Mouse (Mus musculus) gastrocnemius, adult 8-10 months (tissue): ENCODE results near the gene Mrps21. TPM values are rescaled to one million over a fixed set of nuclear protein-coding genes. Genes with fewer than 3 reads are reported as not detected.
"Not testable (repeated sequence)": the region's sequence is repeated elsewhere in the genome, so short reads cannot be mapped to it uniquely, and the experiment has no call there.

Source experiments
- DNase-seq, 2 experiments: peaks; one replicate each; pipeline ENCODE4 v3.0.0; 2022; ENCODE audit warnings: low spot score in 2 of 2
- total RNA-seq, 4 experiments: library from RNA; stranded (reverse); gene quantifications; 2 replicates each; pipeline ENCODE4 v1.2.4; 2022

Gene Mrps21
- total RNA-seq, 4 experiments from 2014 or later: 307 to 343 (median 325) TPM

DNA sequence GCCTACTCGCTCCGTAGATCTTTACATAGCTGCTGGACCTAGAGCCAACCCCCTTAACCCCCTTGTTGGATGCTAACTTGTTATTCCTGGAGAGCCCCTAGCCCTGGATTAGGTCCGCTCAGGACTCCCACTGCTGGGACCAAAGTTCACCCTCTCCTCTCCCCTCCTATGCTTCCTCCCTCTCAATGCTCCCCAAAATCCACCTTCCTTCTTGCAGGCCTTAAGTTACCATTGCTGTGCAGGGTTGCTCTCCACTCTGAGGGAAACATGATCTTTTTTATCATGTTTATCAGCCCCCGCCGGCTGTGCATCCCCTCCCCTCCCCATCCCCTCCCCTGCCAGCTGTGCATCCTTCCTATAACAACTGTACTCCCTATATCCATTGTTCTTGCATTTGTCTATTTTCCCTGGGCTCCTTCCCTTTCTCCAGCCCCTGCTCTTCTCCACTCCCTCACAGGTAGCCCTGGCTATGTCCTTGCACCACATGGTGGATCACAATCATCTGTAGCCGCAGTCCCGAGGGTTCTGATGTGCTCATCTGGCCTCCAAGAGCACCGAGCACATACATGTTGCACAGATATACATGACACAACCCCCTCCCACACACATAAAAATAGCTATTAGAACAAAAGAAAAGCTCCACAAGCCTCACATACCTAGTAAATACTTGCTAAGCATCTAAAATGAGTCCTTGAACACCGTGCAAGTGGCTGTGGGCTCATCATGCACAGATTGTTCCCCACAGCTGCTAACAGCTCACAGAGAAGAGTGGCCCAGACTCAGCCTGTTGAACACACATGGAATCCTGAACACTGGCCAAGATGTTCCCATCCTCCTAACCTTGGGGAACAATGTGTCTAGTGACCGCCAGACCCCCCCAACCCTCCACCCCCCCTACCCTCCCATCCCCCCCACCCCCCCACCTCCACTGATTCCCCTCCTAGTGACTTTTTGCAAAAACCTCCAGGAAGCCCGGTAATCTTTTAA, 21.0 kb upstream of the Mrps21 start:
- DNase-seq: no peak

DNA sequence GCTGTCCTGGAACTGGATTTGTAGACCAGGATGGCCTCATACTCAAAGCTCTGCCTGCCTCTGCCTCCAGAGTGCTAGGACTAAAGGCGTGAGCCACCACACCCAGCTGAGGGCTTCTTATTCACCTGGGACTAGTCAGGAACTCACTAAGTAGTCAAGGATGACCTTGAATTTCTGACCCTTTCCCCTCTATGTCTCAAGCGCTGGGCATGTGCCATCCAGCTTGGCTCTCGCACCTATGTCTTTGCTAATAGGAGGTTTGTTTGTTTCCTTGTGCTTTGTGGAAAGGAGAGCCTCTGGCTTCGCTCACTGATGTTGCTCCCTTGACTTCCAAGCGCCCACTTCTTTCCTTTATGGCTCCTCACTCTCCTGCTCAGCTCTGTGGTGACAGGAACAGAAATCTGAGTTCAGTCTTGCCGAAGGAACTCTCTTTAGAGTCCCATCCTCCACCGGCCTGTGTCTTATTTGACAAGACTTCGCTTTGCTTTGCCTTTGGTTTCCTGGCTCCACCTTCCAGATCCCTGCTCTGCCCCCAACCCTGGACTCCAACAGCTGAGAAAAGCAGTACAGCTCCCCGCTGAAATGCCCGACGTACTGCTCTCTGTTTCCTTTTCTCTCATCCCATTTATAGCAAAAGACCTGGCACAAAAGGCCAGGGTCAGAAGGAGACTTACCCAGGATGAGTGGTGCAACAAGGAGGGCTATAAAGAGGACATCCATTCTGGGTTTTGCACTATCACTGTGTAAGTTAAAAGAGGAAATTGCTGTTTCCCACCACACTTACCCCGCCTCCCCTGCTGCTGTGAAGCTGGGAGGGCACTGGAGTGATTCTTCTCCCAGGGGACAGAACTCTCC, 20.1 kb upstream of the Mrps21 start, which contains the start of gene BC028528:
Gene BC028528, minus strand, starts transcription at position 795 of the 855 bp plus-strand sequence.
- no peak for DNase-seq

DNA sequence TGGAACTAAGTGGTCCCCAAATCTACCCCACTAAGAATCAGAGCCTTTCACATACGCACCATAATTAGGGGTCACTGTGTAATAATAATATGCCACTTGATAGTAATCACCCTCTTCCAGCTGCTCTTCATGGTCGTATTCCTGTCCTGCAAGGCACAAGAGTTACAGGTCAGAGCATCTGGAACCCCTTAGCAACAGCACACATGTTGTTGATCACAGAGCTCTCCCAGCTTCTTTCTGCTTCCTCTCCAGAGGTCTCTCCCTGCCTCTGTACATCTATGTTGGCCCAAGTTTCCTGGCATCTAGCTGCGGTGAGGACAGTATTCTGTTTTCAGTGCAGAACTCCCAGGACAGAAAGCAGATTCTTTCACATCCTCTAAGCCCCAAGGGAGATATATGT, 18.3 kb upstream of the Mrps21 start:
- no peak for DNase-seq

DNA sequence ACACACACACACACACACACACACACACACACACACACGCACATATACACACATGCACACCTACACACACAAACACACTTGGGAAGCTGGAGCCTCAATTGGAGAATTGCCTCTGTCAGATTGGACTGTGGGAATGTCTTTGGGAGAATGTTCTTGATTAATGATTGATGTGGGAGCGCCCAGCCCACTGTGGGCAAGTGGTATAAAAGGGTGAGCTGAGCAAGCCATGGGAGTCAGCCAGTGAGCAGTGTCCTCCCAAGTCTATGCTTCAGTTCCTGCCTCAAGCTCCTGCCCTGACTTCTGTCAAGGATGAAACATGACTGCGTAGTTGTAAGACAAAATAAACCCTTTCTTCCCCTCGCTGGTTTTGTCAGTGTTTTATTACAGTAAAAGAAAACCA, 16.3 kb upstream of the Mrps21 start:
- DNase-seq: no peak

DNA sequence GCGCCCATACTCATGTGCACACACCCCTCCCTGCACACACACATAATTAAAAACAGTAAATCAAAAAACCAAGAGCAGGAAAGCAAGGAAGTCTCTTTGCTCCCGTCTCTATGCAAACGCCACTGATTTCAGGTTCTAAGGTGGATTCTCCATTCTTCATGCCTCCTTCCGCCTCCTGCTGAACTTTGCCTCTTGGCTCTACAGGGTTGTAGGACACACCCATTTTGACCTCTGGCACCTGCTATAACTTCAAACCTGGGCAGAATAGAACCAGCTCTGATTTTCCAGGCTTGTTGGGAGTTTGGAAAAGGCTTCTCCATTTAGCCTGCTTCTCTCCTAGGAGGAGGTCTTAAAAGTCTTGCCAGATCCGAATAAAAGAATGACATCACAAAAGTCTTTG, 13.1 kb upstream of the Mrps21 start:
- DNase-seq: no peak

DNA sequence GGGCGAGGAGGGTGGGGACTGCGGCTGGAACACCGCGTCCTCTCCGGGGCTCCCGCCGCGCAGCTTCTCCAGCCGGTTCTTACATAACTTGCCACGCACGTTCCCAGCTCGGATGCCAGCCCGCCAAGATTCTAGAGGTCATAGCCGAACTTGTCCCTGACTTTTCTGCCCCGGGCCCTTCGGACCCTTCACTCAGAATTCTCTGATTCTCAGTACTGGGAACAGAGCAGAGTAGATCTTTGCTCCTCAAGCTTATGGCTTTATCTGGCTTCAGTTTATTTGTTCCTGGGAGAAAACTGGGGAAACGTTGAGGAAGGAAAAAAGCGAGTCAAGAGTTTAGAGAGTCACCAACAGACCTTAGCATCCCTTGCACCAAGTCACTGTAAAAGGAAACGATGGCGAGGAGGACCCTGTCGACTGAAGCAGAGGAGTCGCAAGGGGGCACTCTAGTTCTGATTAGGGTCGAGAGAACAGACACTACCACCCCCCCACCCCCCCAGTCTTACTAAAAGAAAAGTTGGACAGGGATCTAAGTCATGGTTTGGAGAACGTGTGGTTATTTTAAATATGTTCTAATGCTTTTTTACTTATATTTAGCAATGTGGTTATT, 11.6 kb upstream of the Mrps21 start:
- peak; percentile 76 for DNase-seq

DNA sequence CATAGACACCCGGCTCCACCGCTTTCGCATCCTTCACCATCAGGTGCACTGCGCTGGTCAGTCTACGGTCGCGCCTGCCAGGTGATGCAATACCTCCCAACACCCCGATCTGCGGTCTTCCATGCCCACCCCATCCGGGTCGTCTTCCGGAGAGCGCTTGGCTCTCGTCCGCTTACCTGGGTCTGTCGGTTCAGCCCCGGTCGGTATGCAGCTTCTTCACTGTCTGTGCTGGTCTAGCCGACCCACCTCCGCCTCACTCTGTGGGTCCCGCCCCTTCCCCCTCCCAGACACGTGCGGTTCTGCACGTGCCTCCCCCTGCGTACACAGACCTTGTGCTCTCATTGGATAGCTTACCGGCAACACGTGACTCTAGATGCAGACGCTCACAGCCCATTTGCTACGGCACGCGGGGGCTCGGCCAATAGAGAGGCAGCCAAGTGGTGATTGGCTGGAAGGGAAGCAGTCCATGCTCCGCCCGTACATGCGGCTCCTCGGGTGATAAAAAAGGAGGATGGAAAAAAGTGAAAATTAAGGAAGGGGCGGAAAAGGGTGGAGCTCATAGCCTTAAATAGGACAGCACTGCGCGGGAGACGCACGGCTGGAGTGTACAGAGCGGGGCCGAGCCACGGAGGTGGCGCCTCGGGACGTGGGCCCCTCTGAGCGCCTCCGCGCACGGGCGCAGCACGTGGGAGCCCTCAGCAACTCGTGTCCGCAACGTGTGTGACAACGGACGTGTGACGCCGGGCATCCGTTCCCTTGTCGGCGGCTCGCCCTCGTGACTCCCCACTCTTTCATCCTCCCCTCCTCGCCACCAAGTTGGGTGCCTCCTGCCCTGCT, 10.9 kb upstream of the Mrps21 start, which contains the start of gene Ciart:
Gene Ciart, minus strand, starts transcription at position 273 of the 837 bp plus-strand sequence.
- DNase-seq: peak; percentile 92 to 96

DNA sequence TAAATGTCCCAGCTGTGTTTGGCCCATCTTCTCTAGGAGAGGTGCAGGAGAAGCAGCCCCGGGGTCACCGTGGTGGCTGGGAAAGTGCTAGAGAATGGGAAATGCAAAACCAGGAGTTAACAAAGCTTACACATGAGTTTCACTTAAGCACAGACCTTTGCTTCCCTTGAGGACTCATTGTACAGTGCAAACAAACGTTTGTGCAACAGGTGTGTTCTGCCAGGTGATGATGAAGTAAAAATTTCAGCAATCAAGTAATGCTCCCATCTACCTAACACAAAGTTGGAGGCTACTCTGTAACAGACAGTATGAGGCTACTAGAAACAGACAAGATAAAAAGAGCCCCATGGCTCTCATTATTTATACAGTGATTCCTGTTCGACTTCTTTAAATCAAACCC, 7.7 kb upstream of the Mrps21 start:
- no peak for DNase-seq

DNA sequence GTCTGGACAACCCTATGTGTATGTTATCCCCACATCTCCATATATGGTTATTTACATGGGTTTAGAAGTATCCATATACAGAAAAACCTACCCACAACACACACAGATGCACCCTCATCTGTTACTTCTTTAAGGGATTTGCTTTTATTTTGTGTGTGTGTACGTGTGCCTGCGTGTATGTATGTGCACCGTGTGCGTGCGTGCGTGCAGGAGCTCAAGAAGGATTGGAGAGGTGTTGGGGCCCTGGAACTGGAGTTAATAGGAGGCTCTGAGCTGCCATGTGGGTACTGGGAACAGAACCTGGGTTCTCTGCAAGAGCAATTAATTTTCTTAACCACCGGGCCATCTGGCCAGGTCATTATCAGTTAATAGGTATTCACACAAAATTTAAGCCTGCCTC, 729 bp upstream of the Mrps21 start:
- no peak for DNase-seq

DNA sequence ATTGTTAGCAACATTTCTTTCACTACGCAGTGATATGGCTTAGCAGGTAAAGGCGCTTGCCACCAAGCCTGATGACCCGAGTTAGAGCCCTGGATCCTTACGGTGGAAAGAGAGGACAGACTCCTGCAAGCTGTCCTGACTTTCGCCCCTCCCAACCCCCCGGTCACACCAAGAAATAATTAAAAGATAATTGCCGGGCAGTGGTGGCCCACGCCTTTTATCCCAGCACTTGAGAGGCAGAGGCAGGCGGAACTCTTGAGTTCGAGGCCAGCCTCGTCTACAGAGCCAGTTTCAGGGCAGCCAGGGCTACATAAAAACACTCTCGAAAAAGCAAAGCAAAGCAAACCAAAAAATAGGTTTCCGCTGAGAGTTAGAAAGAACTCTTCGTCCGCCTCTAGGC, 343 bp downstream of the Mrps21 start:
- DNase-seq: no peak

DNA sequence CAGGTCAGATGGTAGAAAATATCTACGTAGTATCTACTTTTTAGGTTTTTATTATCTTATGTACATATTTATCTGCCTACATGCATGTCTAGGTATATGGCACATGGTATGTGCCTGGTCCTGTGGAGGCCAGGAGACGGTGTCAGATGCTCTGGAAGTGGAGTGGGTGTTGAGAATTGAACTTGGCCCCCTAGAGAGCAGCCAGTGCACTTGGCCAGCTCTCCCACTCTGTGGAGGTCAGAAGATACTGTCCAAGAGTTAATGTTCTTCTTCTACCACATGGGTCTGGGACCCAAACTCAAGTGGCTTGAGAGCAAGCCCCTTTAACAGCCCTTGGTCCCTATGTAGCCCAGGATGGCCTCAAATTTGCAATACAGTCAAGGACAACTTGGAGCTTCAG, 3.9 kb downstream of the Mrps21 start:
- DNase-seq: no peak

DNA sequence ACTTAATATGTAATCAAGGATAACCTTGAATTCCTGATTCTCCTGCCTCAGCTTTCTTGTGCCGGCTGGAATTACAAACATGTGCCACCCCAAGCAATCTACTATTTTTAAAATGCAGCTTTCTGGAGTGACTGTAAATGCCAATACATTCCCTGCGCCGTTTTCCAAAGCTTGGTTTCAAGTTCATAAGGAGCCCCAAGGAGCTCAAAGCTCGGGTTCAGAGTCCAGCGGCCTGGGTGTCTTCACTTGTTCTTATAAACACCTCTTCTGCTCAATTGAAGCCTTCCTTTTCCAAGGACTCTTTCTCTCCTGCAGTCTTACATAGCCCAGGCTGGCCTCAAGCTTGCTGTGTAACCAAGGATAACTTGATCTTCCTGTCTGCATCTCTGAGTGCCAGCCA, 5.2 kb downstream of the Mrps21 start:
- DNase-seq: no peak

DNA sequence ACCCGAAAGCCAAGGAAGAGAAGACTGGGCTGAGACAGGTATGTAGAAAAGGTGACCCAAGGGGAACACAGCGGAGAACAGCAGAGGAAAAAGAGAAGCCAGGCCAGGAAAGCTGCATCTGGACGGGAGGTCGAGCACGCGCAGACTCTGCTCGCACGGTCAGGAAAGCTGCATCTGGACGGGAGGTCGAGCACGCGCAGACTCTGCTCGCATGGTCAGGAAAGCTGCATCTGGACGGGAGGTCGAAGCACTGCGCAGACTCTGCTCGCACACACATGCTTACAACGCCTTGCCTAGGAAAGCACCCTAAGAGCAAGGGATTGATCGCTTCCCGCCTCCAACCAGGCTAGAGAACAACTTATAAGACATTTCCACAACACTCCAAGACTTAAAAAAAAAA, 5.7 kb downstream of the Mrps21 start:
- no peak for DNase-seq

DNA sequence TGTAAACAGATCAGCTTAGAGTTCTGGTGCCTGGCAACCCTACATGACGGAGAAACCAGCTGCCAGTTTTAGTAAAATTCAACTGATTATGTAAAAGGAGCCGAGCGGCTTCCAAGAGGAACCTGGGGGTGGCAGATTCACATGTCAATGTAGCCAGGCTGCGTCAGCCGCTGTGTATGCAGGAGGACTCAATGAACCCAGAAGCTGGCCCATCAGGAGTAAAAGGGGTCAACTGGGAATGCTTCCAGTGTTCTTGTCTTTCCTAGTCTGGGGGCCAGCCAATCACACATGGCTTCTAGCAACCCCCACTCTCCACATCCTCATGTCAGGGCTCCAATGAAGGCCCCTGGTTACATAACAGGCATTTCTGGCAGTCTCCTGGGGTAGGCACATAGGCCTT, 6.3 kb downstream of the Mrps21 start:
- no peak for DNase-seq

DNA sequence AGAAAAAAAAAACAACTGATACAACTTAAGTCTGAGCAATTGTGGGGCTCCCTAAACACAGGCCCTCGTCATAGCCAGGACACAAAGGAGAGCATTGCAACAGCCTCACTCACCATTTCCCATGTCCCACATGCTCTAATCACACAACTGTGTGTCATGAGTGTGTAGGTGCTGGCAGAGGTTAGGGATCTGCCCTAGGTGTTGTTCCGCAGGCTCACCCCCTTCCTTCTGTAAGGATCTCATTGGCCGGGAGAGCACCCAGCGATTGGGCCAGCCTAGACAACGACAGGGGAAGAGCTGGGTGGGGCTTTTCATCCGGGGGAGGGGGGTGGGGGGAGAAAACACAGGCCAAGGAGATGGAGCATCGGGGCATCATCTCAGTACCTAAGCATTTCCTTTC, 7.7 kb downstream of the Mrps21 start:
- DNase-seq: no peak

DNA sequence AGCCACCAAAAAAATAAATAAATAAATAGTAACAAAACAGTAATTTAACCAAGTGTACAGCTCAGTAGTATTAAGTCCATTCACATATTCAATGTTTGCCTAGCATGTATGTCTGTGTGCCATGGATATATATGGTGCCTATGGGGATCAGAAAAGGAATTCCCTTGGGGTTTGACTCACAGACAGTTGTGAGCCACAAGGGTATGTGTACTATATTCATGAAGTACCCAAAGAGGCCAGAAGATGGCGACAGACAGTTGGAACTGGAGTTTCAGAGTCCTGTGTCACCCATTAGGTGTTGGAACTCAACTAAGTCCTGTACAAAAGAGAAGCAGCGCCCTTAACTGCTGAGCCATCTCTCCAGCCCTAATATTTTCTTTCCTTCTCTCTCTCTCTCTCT, 9.5 kb downstream of the Mrps21 start:
- peak; percentile 36 to 53 for DNase-seq

DNA sequence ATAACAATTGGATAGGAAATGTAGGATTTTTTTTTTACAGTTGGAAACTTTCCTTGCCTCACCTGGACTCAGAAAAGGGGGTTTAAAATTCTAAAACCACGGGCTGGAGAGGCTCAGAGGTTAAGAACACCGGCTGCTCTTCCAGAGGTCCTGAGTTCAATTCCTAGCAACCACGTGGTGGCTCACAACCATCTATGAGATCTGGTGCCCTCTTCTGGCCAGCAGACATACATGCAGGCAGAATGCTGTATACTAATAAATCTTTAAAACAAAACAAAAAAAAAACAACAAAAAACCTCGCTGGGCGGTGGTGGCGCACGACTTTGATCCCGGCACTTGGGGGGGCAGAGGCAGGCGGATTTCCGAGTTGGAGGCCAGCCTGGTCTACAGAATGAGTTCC, 10.1 kb downstream of the Mrps21 start:
- no peak for DNase-seq

DNA sequence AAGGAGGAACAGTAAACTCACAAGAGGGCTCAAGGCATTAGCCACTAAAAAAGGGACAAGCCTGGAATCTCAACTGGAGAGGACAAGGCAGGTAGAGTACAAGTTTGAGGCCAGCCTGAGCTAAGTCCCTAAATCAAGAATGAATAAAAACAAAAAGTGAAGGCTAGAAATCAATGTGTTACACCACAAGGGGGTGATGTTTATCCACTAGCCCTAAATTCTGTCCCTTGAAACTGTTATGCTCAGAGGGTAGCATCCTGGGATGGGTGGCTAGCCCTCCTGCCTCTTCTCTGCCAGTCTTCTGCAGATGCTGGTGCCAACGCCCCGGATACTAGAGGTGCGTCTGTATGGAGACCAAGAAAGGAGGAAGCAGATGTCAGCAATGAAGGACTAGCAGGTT, 11.0 kb downstream of the Mrps21 start:
- DNase-seq: no peak

DNA sequence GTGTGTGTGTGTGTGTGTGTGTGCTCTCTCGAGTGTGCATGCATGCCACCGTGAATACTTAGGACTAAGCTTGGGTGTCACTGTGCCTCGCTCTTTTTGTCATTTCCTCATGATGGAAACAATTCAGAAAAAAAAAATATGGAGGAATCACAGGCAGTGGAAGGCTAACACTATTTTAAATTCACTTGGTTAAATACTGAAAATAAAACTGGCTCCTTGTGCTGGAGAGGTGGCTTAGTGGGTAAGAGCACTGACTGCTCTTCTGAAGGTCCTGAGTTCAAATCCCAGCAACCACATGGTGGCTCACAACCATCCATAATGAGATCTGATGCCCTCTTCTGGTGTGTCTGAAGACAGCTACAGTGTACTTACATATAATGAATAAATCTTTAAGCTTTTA, 13.0 kb downstream of the Mrps21 start:
- DNase-seq: not testable (repeated sequence)

DNA sequence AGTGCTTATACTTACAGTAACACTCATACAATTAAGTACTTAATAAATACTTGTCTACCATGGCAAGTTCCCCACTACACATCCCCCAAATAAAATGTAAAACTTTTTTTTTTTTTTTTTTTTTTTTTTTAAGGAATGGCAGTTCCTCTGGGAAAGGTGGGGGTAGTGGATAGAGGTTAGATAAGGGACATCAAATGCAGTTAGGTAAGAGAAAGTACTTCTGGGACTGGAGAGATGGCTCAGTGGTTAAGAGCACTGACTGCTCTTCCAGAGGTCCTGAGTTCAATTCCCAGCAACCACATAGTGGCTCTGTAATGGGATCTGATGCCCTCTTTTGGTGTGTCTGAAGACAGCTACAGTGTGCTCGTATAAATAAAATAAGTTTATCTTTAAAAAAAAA, 14.3 kb downstream of the Mrps21 start:
- not testable (repeated sequence) for DNase-seq

DNA sequence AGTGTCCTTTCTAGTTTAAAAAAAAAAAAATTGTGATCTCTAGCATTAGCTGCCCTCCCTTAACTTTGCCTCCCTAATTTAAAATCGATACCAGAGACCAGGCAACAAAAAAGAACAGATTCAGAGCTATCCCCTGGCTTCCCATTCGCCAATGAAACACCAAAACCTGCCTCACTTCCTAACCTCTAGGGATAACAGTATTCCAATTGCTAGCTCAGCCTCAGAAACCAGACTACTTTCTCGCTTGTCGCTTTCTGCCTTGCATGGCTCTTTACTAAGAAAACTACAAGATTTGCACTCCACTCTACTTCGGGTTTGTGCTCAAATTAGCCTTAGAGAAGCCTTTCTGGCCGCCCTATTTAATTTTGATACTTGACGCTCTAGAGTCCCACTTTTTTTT, 15.2 kb downstream of the Mrps21 start:
- DNase-seq: no peak
